Mouse (Mus musculus) limb, embryonic 10.5 days (tissue): Measurements from ENCODE around the gene Zdhhc14. TPM values are rescaled to one million over a fixed set of nuclear protein-coding genes. Genes with fewer than 3 reads are reported as not detected.

ENCODE experiments used
- DNase-seq: peaks from one replicate; pipeline ENCODE4 v3.0.0-alpha.2; 2017; ENCODE audit warnings: low spot score
- H3K27ac ChIP-seq: fragments of 300-500 bp; sonication (generic); 2 replicates; pipeline ENCODE4 v1.5.1; 2016; ENCODE audit warnings: mild to moderate bottlenecking
- H3K27me3 ChIP-seq: fragments of 300-500 bp; sonication (generic); 2 replicates; pipeline ENCODE4 v1.6.1; 2016; ENCODE audit warnings: low read depth, mild to moderate bottlenecking; ENCODE audit not compliant: poor library complexity, severe bottlenecking
- H3K36me3 ChIP-seq: fragments of 300-500 bp; sonication (generic); 2 replicates; pipeline ENCODE4 v1.6.1; 2016; ENCODE audit warnings: mild to moderate bottlenecking, moderate library complexity
- H3K4me1 ChIP-seq: fragments of 300-500 bp; sonication (generic); 2 replicates; pipeline ENCODE4 v1.6.1; 2016
- H3K4me3 ChIP-seq: fragments of 300-500 bp; sonication (generic); 2 replicates; pipeline ENCODE4 v1.5.1; 2016; ENCODE audit warnings: mild to moderate bottlenecking, moderate library complexity
- H3K9me3 ChIP-seq: fragments of 300-500 bp; sonication (generic); replicated peaks from 2 replicates; pipeline ENCODE4 v1.6.1; 2016; ENCODE audit warnings: mild to moderate bottlenecking
- WGBS: fragments of 180-500 bp; shearing (Covaris S2); methylation state at CpG from one replicate; pipeline ENCODE4 v1.1.7; 2016; 5-methylcytosine and 5-hydroxymethylcytosine counted together
- polyA plus RNA-seq: library from polyadenylated mRNA; unstranded; fragments of >200 nt; fragmentation: Nextera tagmentation; extraction: Ambion mirVana; gene quantifications from 2 replicates; pipeline ENCODE4 v1.2.1, GENCODE M21; 2016

Gene Zdhhc14
- polyA plus RNA-seq, 1 experiment from 2014 or later: 0.66 TPM

GRCm38 (mm10) chr17:5675951-5676350 is 183.6 kb downstream of the Zdhhc14 start:
- H3K9me3 ChIP-seq: no peaks in the 10 kb centered on the region
- no peak overlapping the region for H3K27ac ChIP-seq
- WGBS: 88% methylated on average over 8 of the region's 8 CpGs
- no peak overlapping the region for H3K4me3 ChIP-seq
- H3K4me1 ChIP-seq: no peaks in the 10 kb centered on the region
- H3K27me3 ChIP-seq: no peaks in the 10 kb centered on the region
- no peak for DNase-seq
- no peaks in the 10 kb centered on the region for H3K36me3 ChIP-seq

GRCm38 (mm10) chr17:5679315-5679714 is 187.0 kb downstream of the Zdhhc14 start:
- Histone ChIP-seq H3K4me3 (no peak overlapping the region), H3K36me3 (no peaks in the 10 kb centered on the region), H3K4me1 (no peaks in the 10 kb centered on the region), H3K27me3 (no peaks in the 10 kb centered on the region), H3K27ac (no peak overlapping the region), H3K9me3 (no peaks in the 10 kb centered on the region)
- WGBS: 49% methylated on average over 1 of the region's 1 CpGs
- no peak for DNase-seq

- 92% methylated on average over 7 of the region's 7 CpGs for WGBS
- no peak for DNase-seq
Observed at GRCm38 (mm10) chr17:5685324-5685723, 193.0 kb downstream of the Zdhhc14 start.

GRCm38 (mm10) chr17:5687810-5688209 is 195.5 kb downstream of the Zdhhc14 start:
- no peaks in the 10 kb centered on the region for H3K9me3 ChIP-seq
- H3K27ac ChIP-seq: no peak overlapping the region
- no peaks in the 10 kb centered on the region for H3K4me1 ChIP-seq
- H3K27me3 ChIP-seq: no peaks in the 10 kb centered on the region
- no peak overlapping the region for H3K4me3 ChIP-seq
- WGBS: 84% methylated on average over 4 of the region's 4 CpGs
- DNase-seq: no peak
- H3K36me3 ChIP-seq: no peaks in the 10 kb centered on the region

More at GRCm38 (mm10) chr17:5685324-5685723, 193.0 kb downstream of the Zdhhc14 start:
- Histone ChIP-seq H3K27me3 (no peaks in the 10 kb centered on the region), H3K27ac (no peak overlapping the region), H3K9me3 (no peaks in the 10 kb centered on the region), H3K4me1 (no peaks in the 10 kb centered on the region), H3K36me3 (no peaks in the 10 kb centered on the region), H3K4me3 (no peak overlapping the region)

- DNase-seq: no peak
- H3K36me3 ChIP-seq: no peaks in the 10 kb centered on the region
- H3K9me3 ChIP-seq: no peaks in the 10 kb centered on the region
- no peak overlapping the region for H3K4me3 ChIP-seq
- 75% methylated on average over 2 of the region's 2 CpGs for WGBS
- H3K27ac ChIP-seq: no peak overlapping the region
- no peaks in the 10 kb centered on the region for H3K27me3 ChIP-seq
- no peaks in the 10 kb centered on the region for H3K4me1 ChIP-seq
Observed at GRCm38 (mm10) chr17:5688222-5688621, 195.9 kb downstream of the Zdhhc14 start.

- no peak overlapping the region for H3K4me3 ChIP-seq
- H3K27me3 ChIP-seq: no peaks in the 10 kb centered on the region
- H3K4me1 ChIP-seq: no peaks in the 10 kb centered on the region
- no peak for DNase-seq
- H3K9me3 ChIP-seq: no peaks in the 10 kb centered on the region
- H3K36me3 ChIP-seq: no peaks in the 10 kb centered on the region
- H3K27ac ChIP-seq: no peak overlapping the region
Observed at GRCm38 (mm10) chr17:5688669-5689068, 196.3 kb downstream of the Zdhhc14 start.

GRCm38 (mm10) chr17:5690746-5691535 is 198.6 kb downstream of the Zdhhc14 start:
- Histone ChIP-seq H3K27me3 (no peaks in the 10 kb centered on the region), H3K27ac (no peak overlapping the region), H3K4me3 (no peak overlapping the region), H3K9me3 (no peaks in the 10 kb centered on the region), H3K36me3 (no peaks in the 10 kb centered on the region), H3K4me1 (no peaks in the 10 kb centered on the region)
- DNase-seq: no peak
- WGBS: 81% methylated on average over 8 of the region's 8 CpGs

- Histone ChIP-seq H3K4me1 (no peaks in the 10 kb centered on the region), H3K9me3 (no peaks in the 10 kb centered on the region), H3K27me3 (no peaks in the 10 kb centered on the region), H3K4me3 (no peak overlapping the region), H3K36me3 (no peaks in the 10 kb centered on the region), H3K27ac (no peak overlapping the region)
- DNase-seq: no peak
- WGBS: 88% methylated on average over 3 of the region's 3 CpGs
Observed at GRCm38 (mm10) chr17:5692661-5693060, 200.3 kb downstream of the Zdhhc14 start.

- no peaks in the 10 kb centered on the region for H3K9me3 ChIP-seq
- no peaks in the 10 kb centered on the region for H3K27me3 ChIP-seq
- no peak overlapping the region for H3K4me3 ChIP-seq
- DNase-seq: no peak
- 83% methylated on average over 7 of the region's 7 CpGs for WGBS
- no peaks in the 10 kb centered on the region for H3K4me1 ChIP-seq
- no peaks in the 10 kb centered on the region for H3K36me3 ChIP-seq
- H3K27ac ChIP-seq: no peak overlapping the region
Observed at GRCm38 (mm10) chr17:5693256-5693655, 200.9 kb downstream of the Zdhhc14 start.

GRCm38 (mm10) chr17:5698447-5699096 is 206.2 kb downstream of the Zdhhc14 start:
- no peak overlapping the region for H3K27ac ChIP-seq
- no peak overlapping the region for H3K4me3 ChIP-seq
- 74% methylated on average over 7 of the region's 7 CpGs for WGBS
- H3K27me3 ChIP-seq: no peaks in the 10 kb centered on the region
- peaks cover 5% of the 10 kb centered on the region; the same call in 1 of the 2 replicates for H3K4me1 ChIP-seq
- H3K36me3 ChIP-seq: no peaks in the 10 kb centered on the region
- DNase-seq: no peak
- no peaks in the 10 kb centered on the region for H3K9me3 ChIP-seq

GRCm38 (mm10) chr17:5710320-5711104 is 218.2 kb downstream of the Zdhhc14 start:
- 85% methylated on average over 7 of the region's 7 CpGs for WGBS

GRCm38 (mm10) chr17:5711861-5712260 is 219.5 kb downstream of the Zdhhc14 start:
- H3K4me1 ChIP-seq: peaks cover 3% of the 10 kb centered on the region; the same call in 1 of the 2 replicates
- H3K9me3 ChIP-seq: no peaks in the 10 kb centered on the region
- no peaks in the 10 kb centered on the region for H3K36me3 ChIP-seq
- 84% methylated on average over 5 of the region's 5 CpGs for WGBS
- H3K27me3 ChIP-seq: no peaks in the 10 kb centered on the region
- no peak for DNase-seq
- H3K4me3 ChIP-seq: no peak overlapping the region
- no peak overlapping the region for H3K27ac ChIP-seq

More at GRCm38 (mm10) chr17:5710320-5711104, 218.2 kb downstream of the Zdhhc14 start:
- no peak overlapping the region for H3K27ac ChIP-seq
- H3K4me1 ChIP-seq: peaks cover 3% of the 10 kb centered on the region; the same call in 1 of the 2 replicates
- no peak for DNase-seq
- no peaks in the 10 kb centered on the region for H3K27me3 ChIP-seq
- H3K9me3 ChIP-seq: no peaks in the 10 kb centered on the region
- no peak overlapping the region for H3K4me3 ChIP-seq
- H3K36me3 ChIP-seq: no peaks in the 10 kb centered on the region

GRCm38 (mm10) chr17:5713141-5713540 is 220.8 kb downstream of the Zdhhc14 start:
- H3K9me3 ChIP-seq: no peaks in the 10 kb centered on the region
- H3K36me3 ChIP-seq: no peaks in the 10 kb centered on the region
- H3K4me1 ChIP-seq: peaks cover 9% of the 10 kb centered on the region
- no peak for DNase-seq
- H3K27me3 ChIP-seq: no peaks in the 10 kb centered on the region
- no peak overlapping the region for H3K4me3 ChIP-seq
- 74% methylated on average over 3 of the region's 3 CpGs for WGBS
- no peak overlapping the region for H3K27ac ChIP-seq
